Mouse (Mus musculus) left cerebral cortex, postnatal 14 days (tissue): Measurements from ENCODE around the gene Pdyn. TPM values are rescaled to one million over a fixed set of nuclear protein-coding genes. Genes with fewer than 3 reads are reported as not detected.
A peak's percentile ranks its signal among the peaks of the same experiment; 100 is the strongest.

Source experiments
- DNase-seq, 2 experiments: peaks; one replicate each; pipeline ENCODE4 v3.0.0; 2021 to 2022; ENCODE audit warnings: low spot score in 2 of 2, mixed read lengths in 1 of 2
- intact Hi-C: fragments of 180-260 bp; cut with DNase I; formaldehyde crosslinking; loops from one replicate; pipeline ENCODE4 v1.15.1; 2025
- long read RNA-seq, 2 experiments: library from polyadenylated mRNA; stranded (forward); transcript quantifications; one replicate each; pipeline ENCODE4 v2.0.0; 2021
- total RNA-seq, 2 experiments: library from RNA; stranded (reverse); gene quantifications; 2 replicates each; pipeline ENCODE4 v1.2.3; 2021

Pdyn gene
- 10 to 100 TPM; 27.2 to 30.6 TPM for total RNA-seq
- long read RNA-seq, experiment 1, transcript Pdyn-201 (4 exons, 2,386 nt), result major isoform, 39 of 44 reads
- long read RNA-seq, experiment 1, partial matches to known transcripts, result 1 of 44 reads
- long read RNA-seq, experiment 1, other reads (novel, unspliced or antisense), result 4 of 44 reads
- long read RNA-seq, experiment 2, transcript Pdyn-201 (4 exons, 2,386 nt), result major isoform, 32 of 39 reads
- long read RNA-seq, experiment 2, partial matches to known transcripts, result 1 of 39 reads
- long read RNA-seq, experiment 2, other reads (novel, unspliced or antisense), result 6 of 39 reads

- peak in 1 of 2 experiments; percentile 18 for DNase-seq
- intact Hi-C loops, result no loop called here
Observed at GRCm38 (mm10) chr2:129699484-129700158, at the start of gene Pdyn. TSS of gene Pdyn (minus strand) at chr2:129699844.

GRCm38 (mm10) chr2:129742016-129742415 is 42.4 kb upstream of the Pdyn start:
- no peak for DNase-seq
- intact Hi-C loops, result no loop called here

GRCm38 (mm10) chr2:129740515-129740914 is 40.9 kb upstream of the Pdyn start:
- peak; percentile 8 to 15 for DNase-seq
- intact Hi-C loops, result no loop called here

- DNase-seq, result peak; percentile 18 to 24
Observed at GRCm38 (mm10) chr2:129734031-129734430, 34.4 kb upstream of the Pdyn start.

GRCm38 (mm10) chr2:129729681-129730080 is 30.0 kb upstream of the Pdyn start:
- peak in 1 of 2 experiments; percentile 31 for DNase-seq
- intact Hi-C loops, result no loop called here

More at GRCm38 (mm10) chr2:129734031-129734430, 34.4 kb upstream of the Pdyn start:
- intact Hi-C loops, result no loop called here

GRCm38 (mm10) chr2:129715671-129716070 is 16.0 kb upstream of the Pdyn start:
- intact Hi-C loops, result no loop called here
- DNase-seq, result peak in 1 of 2 experiments; percentile 39

GRCm38 (mm10) chr2:129713026-129713544 is 13.4 kb upstream of the Pdyn start:
- DNase-seq, result no peak

GRCm38 (mm10) chr2:129696059-129696458 is 3.6 kb downstream of the Pdyn start:
- peak in 1 of 2 experiments; percentile 50 for DNase-seq
- intact Hi-C loops, result no loop called here

More at GRCm38 (mm10) chr2:129713026-129713544, 13.4 kb upstream of the Pdyn start:
- intact Hi-C loops, result no loop called here

- DNase-seq, result no peak
- intact Hi-C loops, result no loop called here
Observed at GRCm38 (mm10) chr2:129694303-129694702, 5.3 kb downstream of the Pdyn start.

GRCm38 (mm10) chr2:129692694-129693093 is 7.0 kb downstream of the Pdyn start:
- no peak for DNase-seq
- intact Hi-C loops, result no loop called here

- intact Hi-C loops, result no loop called here
- DNase-seq, result no peak
Observed at GRCm38 (mm10) chr2:129689694-129690093, 9.9 kb downstream of the Pdyn start.

GRCm38 (mm10) chr2:129688036-129688625 is 11.5 kb downstream of the Pdyn start:
- intact Hi-C loops, result no loop called here

GRCm38 (mm10) chr2:129686908-129687307 is 12.7 kb downstream of the Pdyn start:
- intact Hi-C loops, result no loop called here
- DNase-seq, result no peak

More at GRCm38 (mm10) chr2:129688036-129688625, 11.5 kb downstream of the Pdyn start:
- no peak for DNase-seq

GRCm38 (mm10) chr2:129684014-129684413 is 15.6 kb downstream of the Pdyn start:
- intact Hi-C loops, result no loop called here
- no peak for DNase-seq

GRCm38 (mm10) chr2:129680236-129680635 is 19.4 kb downstream of the Pdyn start:
- intact Hi-C loops, result no loop called here
- DNase-seq, result no peak

GRCm38 (mm10) chr2:129679066-129679465 is 20.6 kb downstream of the Pdyn start:
- no peak for DNase-seq
- intact Hi-C loops, result loop anchor here (5.0 to 10.0 kb wide), 2 partner anchors 123 to 486 kb away; partner anchors contain the start of gene Stk35

- peak in 1 of 2 experiments; percentile 41 for DNase-seq
- intact Hi-C loops, result loop anchor here (5.0 to 10.0 kb wide), 2 partner anchors 125 to 487 kb away; partner anchors contain the start of gene Stk35
Observed at GRCm38 (mm10) chr2:129677664-129678063, 22.0 kb downstream of the Pdyn start.

GRCm38 (mm10) chr2:129674935-129675634 is 24.6 kb downstream of the Pdyn start:
- intact Hi-C loops, result loop anchor here (1.0 to 10.0 kb wide), 3 partner anchors 127 to 490 kb away; partner anchors contain the start of gene Stk35
- DNase-seq, result peak; percentile 82 to 87

GRCm38 (mm10) chr2:129671911-129672310 is 27.7 kb downstream of the Pdyn start:
- intact Hi-C loops, result loop anchor here (10.0 kb wide), 1 partner anchor 493 kb away; no protein-coding TSS in a partner anchor
- DNase-seq, result no peak
